ENCODE assay signal across 10 mouse cellular contexts in the genomic region with DNA sequence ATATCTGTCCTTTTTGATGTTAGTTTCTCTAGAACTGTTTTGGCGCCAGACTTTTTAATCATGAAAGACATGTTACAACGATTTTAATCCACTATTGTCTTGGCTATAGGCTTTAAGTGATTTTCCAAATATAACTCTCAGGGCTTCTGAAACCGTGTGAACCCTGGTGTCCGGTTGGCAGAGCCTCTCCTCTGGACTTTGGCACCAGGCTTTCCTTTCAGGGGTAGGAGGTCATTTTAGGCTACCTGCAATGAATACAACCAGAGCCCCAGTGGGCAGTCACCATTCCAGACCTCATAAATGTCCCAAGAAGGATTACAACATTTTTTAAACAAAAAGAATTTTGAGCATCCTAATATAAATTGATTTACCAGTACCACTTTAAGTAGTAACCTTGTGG. TPM values are rescaled to one million over a fixed set of nuclear protein-coding genes. Genes with fewer than 3 reads are reported as not detected.
DNase-seq lines count a peak whose midpoint lies in the region; ATAC-seq lines count a peak whose summit lies in the region.
"Had no signal": no experiment of that assay in that cellular context is flagged by ENCODE, and none has a peak within 500 bp of the region (broad histone marks: within the 10 kb centered on the region; RNA-seq: fewer than 3 reads in every experiment).

No protein-coding gene starts in this region.

- H3K27ac ChIP-seq in heart, embryonic 13.5 days (replicated peaks): no peak overlapping the region
- no peak overlapping the region for H3K27ac ChIP-seq in neural tube, embryonic 12.5 days
- H3K27ac ChIP-seq in limb, embryonic 10.5 days: no peak overlapping the region
- no peak overlapping the region for H3K27ac ChIP-seq in stomach, embryonic 15.5 days
- H3K27ac ChIP-seq: macrophage had no signal

- peaks cover 29% of the 10 kb centered on the region for H3K4me1 ChIP-seq in heart, embryonic 13.5 days
- peaks cover 28% of the 10 kb centered on the region for H3K4me1 ChIP-seq in neural tube, embryonic 12.5 days
- H3K4me1 ChIP-seq in limb, embryonic 10.5 days: peaks cover 31% of the 10 kb centered on the region
- H3K4me1 ChIP-seq in stomach, embryonic 15.5 days: peaks cover 9% of the 10 kb centered on the region

- H3K9ac ChIP-seq in heart, embryonic 13.5 days: no peak overlapping the region
- no peak overlapping the region for H3K9ac ChIP-seq in neural tube, embryonic 12.5 days
- H3K9ac ChIP-seq in stomach, embryonic 15.5 days: no peak overlapping the region

- no peaks in the 10 kb centered on the region for H3K9me3 ChIP-seq in heart, embryonic 13.5 days
- H3K9me3 ChIP-seq in neural tube, embryonic 12.5 days: no peaks in the 10 kb centered on the region
- H3K9me3 ChIP-seq in limb, embryonic 10.5 days (replicated peaks): no peaks in the 10 kb centered on the region
- H3K9me3 ChIP-seq in stomach, embryonic 15.5 days: no peaks in the 10 kb centered on the region
- H3K9me3 ChIP-seq: heart, embryonic 12.5 days had no signal

- peak overlapping the region; percentile 73 for H3K4me2 ChIP-seq in heart, embryonic 13.5 days
- H3K4me2 ChIP-seq in neural tube, embryonic 12.5 days (replicated peaks): peak overlapping the region; percentile 90
- peak overlapping the region; percentile 76 for H3K4me2 ChIP-seq in stomach, embryonic 15.5 days

- no peaks in the 10 kb centered on the region for H3K27me3 ChIP-seq in heart, embryonic 13.5 days (replicated peaks)
- H3K27me3 ChIP-seq in neural tube, embryonic 12.5 days (replicated peaks): no peaks in the 10 kb centered on the region
- H3K27me3 ChIP-seq in limb, embryonic 10.5 days (ENCODE audit: low read depth, poor library complexity, severe bottlenecking): no peaks in the 10 kb centered on the region
- H3K27me3 ChIP-seq in stomach, embryonic 15.5 days (replicated peaks): no peaks in the 10 kb centered on the region
- H3K27me3 ChIP-seq: heart, embryonic 12.5 days had no signal

- DNase-seq in heart, postnatal 4 days: no peak
- no peak for DNase-seq in neural tube, embryonic 10.5 days (ENCODE audit: extremely low spot score, low spot score)
- DNase-seq in limb, embryonic 10.5 days (ENCODE audit: low spot score): no peak

- no peak for ATAC-seq in heart, embryonic 13.5 days (ENCODE audit: extremely low read depth, insufficient number of reproducible peaks, low FRiP score, low TSS enrichment)
- no peak for ATAC-seq in neural tube, embryonic 12.5 days (ENCODE audit: low FRiP score, low read depth)
- no peak for ATAC-seq in stomach, embryonic 15.5 days (ENCODE audit: insufficient read depth, low FRiP score, low read depth)
- no peak for ATAC-seq in erythroblast, adult 5-6 weeks (replicated peaks; ENCODE audit: low FRiP score, poor library complexity, severe bottlenecking)
- no peak for ATAC-seq in monocyte, adult 5-6 weeks (replicated peaks; ENCODE audit: insufficient number of reproducible peaks, low FRiP score, low TSS enrichment, poor library complexity, severe bottlenecking)

- WGBS in heart, embryonic 13.5 days: 64% methylated on average over 4 of the region's 4 CpGs
- WGBS in neural tube, embryonic 12.5 days: 80% methylated on average over 4 of the region's 4 CpGs
- 80% methylated on average over 4 of the region's 4 CpGs for WGBS in limb, embryonic 10.5 days
- WGBS in stomach, embryonic 15.5 days: 75% methylated on average over 4 of the region's 4 CpGs

- H3K36me3 ChIP-seq in heart, embryonic 13.5 days: peaks cover 15% of the 10 kb centered on the region
- H3K36me3 ChIP-seq in neural tube, embryonic 12.5 days: no peaks in the 10 kb centered on the region; the same call in 1 of the 2 replicates
- peaks cover 14% of the 10 kb centered on the region for H3K36me3 ChIP-seq in limb, embryonic 10.5 days
- 0 out of 2 replicates have a peak, but pooled peaks cover 2% of the 10 kb centered on the region for H3K36me3 ChIP-seq in stomach, embryonic 15.5 days

- H3K4me3 ChIP-seq in heart, embryonic 13.5 days: peak overlapping the region; percentile 95
- H3K4me3 ChIP-seq in neural tube, embryonic 12.5 days: no peak overlapping the region
- H3K4me3 ChIP-seq in limb, embryonic 10.5 days: peak overlapping the region; percentile 96; the same call in 1 of the 2 replicates
- no peak overlapping the region for H3K4me3 ChIP-seq in stomach, embryonic 15.5 days (replicated peaks)

RNA-seq across cellular contexts. Expression of a gene that starts 1.1 kb away (rescaled TPM):
- polyA plus RNA-seq in heart, embryonic 13.5 days (2015; fragmentation: Nextera tagmentation; extraction: Ambion mirVana): 20.4 and 31.4 TPM in 2 replicates
- 10 to 100 TPM; 58.0 to 58.6 TPM for total RNA-seq in heart, postnatal 4 days (2021)
- polyA plus RNA-seq in neural tube, embryonic 12.5 days (2016; fragmentation: Nextera tagmentation; extraction: Ambion mirVana): 93.1 and 95.5 TPM in 2 replicates
- 46.2 and 53.6 TPM in 2 replicates for polyA plus RNA-seq in limb, embryonic 10.5 days (2016; fragmentation: Nextera tagmentation; extraction: Ambion mirVana)
- 63.7 and 65.5 TPM in 2 replicates for polyA plus RNA-seq in stomach, embryonic 15.5 days (2015; fragmentation: Nextera tagmentation; extraction: Ambion mirVana)
- total RNA-seq in erythroblast, adult 5-6 weeks (2015; ENCODE audit: low replicate concordance): 11.5 and 12.7 TPM in 2 replicates
- total RNA-seq in erythroblast, adult 5-6 weeks (2017; ENCODE audit: low replicate concordance): 4.3 and 6.8 TPM in 2 replicates
- 9.3 to 12.1 TPM (median 10.6 TPM) in 3 replicates for total RNA-seq in monocyte, adult 5-6 weeks (2017)

Comparison
In these comparisons a context has a peak if more than half of its experiments do, and no peak if none do; other contexts are left out.
1. H3K4me3 ChIP-seq: peak in heart, embryonic 13.5 days (single experiment) and limb, embryonic 10.5 days (single experiment); none in neural tube, embryonic 12.5 days (single experiment) and stomach, embryonic 15.5 days (single experiment).
2. Peak in every context shown above with its lines, with median percentiles within 50 percentile points of each other: H3K4me2 ChIP-seq.